Mouse (Mus musculus) midbrain, embryonic 11.5 days (tissue): ENCODE data around the gene Pak4. TPM values are rescaled to one million over a fixed set of nuclear protein-coding genes. Genes with fewer than 3 reads are reported as not detected.

Experiments used
- ATAC-seq: fragments of 200-750 bp; cut with Nextera tagmentation; 2 replicates; pipeline ENCODE4 v1.8.0; 2017; ENCODE audit warnings: moderate TSS enrichment, moderate library complexity; ENCODE audit not compliant: low FRiP score
- DNase-seq: peaks from one replicate; pipeline ENCODE4 v3.0.0; 2015; ENCODE audit warnings: low spot score; ENCODE audit errors: missing footprints
- H3K27ac ChIP-seq: fragments of 300-500 bp; sonication (generic); 2 replicates; pipeline ENCODE4 v1.5.1; 2014; ENCODE audit warnings: low read depth, low read length
- H3K27me3 ChIP-seq: fragments of 300-500 bp; sonication (generic); 2 replicates; pipeline ENCODE4 v1.6.1; 2014; ENCODE audit warnings: mild to moderate bottlenecking, low read length, moderate library complexity, mixed read lengths; ENCODE audit not compliant: control insufficient read depth, insufficient read depth
- H3K36me3 ChIP-seq: fragments of 300-500 bp; sonication (generic); 2 replicates; pipeline ENCODE4 v1.6.1; 2014; ENCODE audit warnings: mild to moderate bottlenecking, low read length, moderate library complexity, mixed read lengths; ENCODE audit not compliant: control insufficient read depth, insufficient read depth
- H3K4me1 ChIP-seq: fragments of 300-500 bp; sonication (generic); 2 replicates; pipeline ENCODE4 v1.6.1; 2014; ENCODE audit warnings: low read length; ENCODE audit not compliant: control insufficient read depth, insufficient read depth
- H3K4me2 ChIP-seq: fragments of 300-500 bp; sonication (generic); 2 replicates; pipeline ENCODE4 v1.6.1; 2014; ENCODE audit warnings: mild to moderate bottlenecking, moderate library complexity
- H3K4me3 ChIP-seq: fragments of 300-500 bp; sonication (generic); 2 replicates; pipeline ENCODE4 v1.5.1; 2014; ENCODE audit warnings: low read depth, low read length
- H3K9ac ChIP-seq: fragments of 300-500 bp; sonication (generic); 2 replicates; pipeline ENCODE4 v1.6.1; 2014; ENCODE audit warnings: low read length
- H3K9me3 ChIP-seq: fragments of 300-500 bp; sonication (generic); 2 replicates; pipeline ENCODE4 v1.6.1; 2016; ENCODE audit warnings: low read length; ENCODE audit not compliant: control insufficient read depth
- WGBS: fragments of 180-500 bp; shearing (Covaris S2); extraction: QIAGEN DNeasy Blood & Tissue Kit; methylation state at CpG from one replicate; pipeline ENCODE4 v1.1.7; 2014; 5-methylcytosine and 5-hydroxymethylcytosine counted together
- polyA plus RNA-seq: library from polyadenylated mRNA; unstranded; fragments of >200 nt; fragmentation: Nextera tagmentation; extraction: Ambion mirVana; gene quantifications from 2 replicates; pipeline ENCODE4 v1.2.1, GENCODE M21; 2014

The Pak4 gene
- polyA plus RNA-seq, 1 experiment from 2014 or later, result 32.5 TPM

GRCm38 (mm10) chr7:28595751-28596435 is 2.1 kb downstream of the Pak4 start:
- Histone ChIP-seq H3K4me3 (no peak overlapping the region), H3K36me3 (no peaks in the 10 kb centered on the region), H3K9me3 (no peaks in the 10 kb centered on the region), H3K27me3 (no peaks in the 10 kb centered on the region), H3K4me1 (peaks cover 14% of the 10 kb centered on the region), H3K4me2 (peak overlapping the region; percentile 83), H3K27ac (no peak overlapping the region), H3K9ac (no peak overlapping the region)
- DNase-seq, result no peak
- WGBS, result 81% methylated on average over 8 of the region's 8 CpGs
- no peak for ATAC-seq

- no peak for ATAC-seq
Observed at GRCm38 (mm10) chr7:28593206-28594111, 4.5 kb downstream of the Pak4 start.

GRCm38 (mm10) chr7:28591862-28592261 is 6.1 kb downstream of the Pak4 start:
- ATAC-seq (no peak), DNase-seq (no peak)
- H3K9ac ChIP-seq, result no peak overlapping the region
- no peak overlapping the region for H3K27ac ChIP-seq
- no peaks in the 10 kb centered on the region for H3K9me3 ChIP-seq
- WGBS, result 79% methylated on average over 1 of the region's 1 CpGs
- H3K36me3 ChIP-seq, result no peaks in the 10 kb centered on the region
- H3K4me3 ChIP-seq, result no peak overlapping the region
- no peaks in the 10 kb centered on the region for H3K27me3 ChIP-seq
- H3K4me2 ChIP-seq, result no peak overlapping the region
- H3K4me1 ChIP-seq, result peaks cover 14% of the 10 kb centered on the region

More at GRCm38 (mm10) chr7:28593206-28594111, 4.5 kb downstream of the Pak4 start:
- no peak overlapping the region for H3K4me3 ChIP-seq
- no peaks in the 10 kb centered on the region for H3K9me3 ChIP-seq
- 70% methylated on average over 14 of the region's 14 CpGs for WGBS
- no peak for DNase-seq
- H3K36me3 ChIP-seq, result no peaks in the 10 kb centered on the region
- H3K4me1 ChIP-seq, result peaks cover 14% of the 10 kb centered on the region
- H3K4me2 ChIP-seq, result no peak overlapping the region
- H3K9ac ChIP-seq, result no peak overlapping the region
- H3K27ac ChIP-seq, result no peak overlapping the region
- no peaks in the 10 kb centered on the region for H3K27me3 ChIP-seq

GRCm38 (mm10) chr7:28587644-28588043 is 10.3 kb downstream of the Pak4 start:
- DNase-seq, result no peak
- no peak for ATAC-seq
- Histone ChIP-seq H3K4me1 (peaks cover 7% of the 10 kb centered on the region), H3K4me2 (no peak overlapping the region), H3K9ac (peak overlapping the region; percentile 5; the same call in 1 of the 2 replicates), H3K9me3 (no peaks in the 10 kb centered on the region), H3K36me3 (no peaks in the 10 kb centered on the region), H3K27ac (no peak overlapping the region), H3K27me3 (no peaks in the 10 kb centered on the region), H3K4me3 (no peak overlapping the region)

GRCm38 (mm10) chr7:28586663-28587411 is 11.1 kb downstream of the Pak4 start:
- no peak overlapping the region for H3K4me2 ChIP-seq
- DNase-seq, result no peak
- H3K27ac ChIP-seq, result no peak overlapping the region
- no peak overlapping the region for H3K4me3 ChIP-seq
- no peak overlapping the region for H3K9ac ChIP-seq
- 73% methylated on average over 6 of the region's 6 CpGs for WGBS
- no peaks in the 10 kb centered on the region for H3K9me3 ChIP-seq
- H3K27me3 ChIP-seq, result no peaks in the 10 kb centered on the region
- ATAC-seq, result no peak
- peaks cover 7% of the 10 kb centered on the region for H3K4me1 ChIP-seq
- no peaks in the 10 kb centered on the region for H3K36me3 ChIP-seq

- 91% methylated on average over 6 of the region's 6 CpGs for WGBS
- H3K27ac ChIP-seq, result no peak overlapping the region
Observed at GRCm38 (mm10) chr7:28585001-28585400, 13.0 kb downstream of the Pak4 start.

GRCm38 (mm10) chr7:28584468-28584867 is 13.5 kb downstream of the Pak4 start:
- Histone ChIP-seq H3K4me1 (peaks cover 7% of the 10 kb centered on the region), H3K4me3 (no peak overlapping the region), H3K9me3 (no peaks in the 10 kb centered on the region), H3K4me2 (no peak overlapping the region), H3K36me3 (no peaks in the 10 kb centered on the region), H3K27me3 (no peaks in the 10 kb centered on the region), H3K9ac (no peak overlapping the region), H3K27ac (no peak overlapping the region)
- no peak for ATAC-seq
- DNase-seq, result no peak
- WGBS, result 88% methylated on average over 4 of the region's 4 CpGs

More at GRCm38 (mm10) chr7:28585001-28585400, 13.0 kb downstream of the Pak4 start:
- ATAC-seq (no peak), DNase-seq (no peak)
- Histone ChIP-seq H3K4me3 (no peak overlapping the region), H3K9me3 (no peaks in the 10 kb centered on the region), H3K9ac (no peak overlapping the region), H3K27me3 (no peaks in the 10 kb centered on the region), H3K4me1 (peaks cover 7% of the 10 kb centered on the region), H3K36me3 (no peaks in the 10 kb centered on the region), H3K4me2 (no peak overlapping the region)

- H3K4me2 ChIP-seq, result no peak overlapping the region
- H3K9me3 ChIP-seq, result no peaks in the 10 kb centered on the region
- H3K27ac ChIP-seq, result no peak overlapping the region
- no peak overlapping the region for H3K4me3 ChIP-seq
- peaks cover 7% of the 10 kb centered on the region for H3K4me1 ChIP-seq
- no peaks in the 10 kb centered on the region for H3K27me3 ChIP-seq
- H3K36me3 ChIP-seq, result no peaks in the 10 kb centered on the region
- WGBS, result 83% methylated on average over 8 of the region's 8 CpGs
- no peak overlapping the region for H3K9ac ChIP-seq
- ATAC-seq (no peak), DNase-seq (no peak)
Observed at GRCm38 (mm10) chr7:28583570-28584344, 14.2 kb downstream of the Pak4 start.
